Mouse (Mus musculus): ENCODE measurements around the gene Tnfsf10.

- no peak for TF ChIP-seq POLR2A (IDR thresholded peaks at IDR 0.05; ENCODE audit: control insufficient read depth, low read depth, low read length)
- TF ChIP-seq CTCF (IDR thresholded peaks at IDR 0.05; ENCODE audit: control insufficient read depth, insufficient read depth, insufficient replicate concordance, low read depth, low read length), result no peak
Observed at GRCm38 (mm10) chr3:27272926-27273745, 43.7 kb upstream of the Tnfsf10 start.

Measured in testis, adult 2 months (tissue).